Mouse (Mus musculus) gastrocnemius, postnatal 25 days (tissue): ENCODE measurements around the gene Frmpd1. TPM values are rescaled to one million over a fixed set of nuclear protein-coding genes. Genes with fewer than 3 reads are reported as not detected.

Source experiments
- DNase-seq: peaks from one replicate; pipeline ENCODE4 v3.0.0; 2022
- long read RNA-seq, 2 experiments: library from polyadenylated mRNA; stranded (forward); transcript quantifications; one replicate each; pipeline ENCODE4 v2.0.0; 2021
- total RNA-seq, 2 experiments: library from RNA; stranded (reverse); gene quantifications; 1 replicate in 1 of 2; 2 replicates in 1 of 2; pipeline ENCODE4 v1.2.3; 2021

Gene Frmpd1
- total RNA-seq: under 1 TPM; 0.51 to 0.56 TPM
- long read RNA-seq, experiment 1: 0 reads
- long read RNA-seq, experiment 2: 0 reads

DNA sequence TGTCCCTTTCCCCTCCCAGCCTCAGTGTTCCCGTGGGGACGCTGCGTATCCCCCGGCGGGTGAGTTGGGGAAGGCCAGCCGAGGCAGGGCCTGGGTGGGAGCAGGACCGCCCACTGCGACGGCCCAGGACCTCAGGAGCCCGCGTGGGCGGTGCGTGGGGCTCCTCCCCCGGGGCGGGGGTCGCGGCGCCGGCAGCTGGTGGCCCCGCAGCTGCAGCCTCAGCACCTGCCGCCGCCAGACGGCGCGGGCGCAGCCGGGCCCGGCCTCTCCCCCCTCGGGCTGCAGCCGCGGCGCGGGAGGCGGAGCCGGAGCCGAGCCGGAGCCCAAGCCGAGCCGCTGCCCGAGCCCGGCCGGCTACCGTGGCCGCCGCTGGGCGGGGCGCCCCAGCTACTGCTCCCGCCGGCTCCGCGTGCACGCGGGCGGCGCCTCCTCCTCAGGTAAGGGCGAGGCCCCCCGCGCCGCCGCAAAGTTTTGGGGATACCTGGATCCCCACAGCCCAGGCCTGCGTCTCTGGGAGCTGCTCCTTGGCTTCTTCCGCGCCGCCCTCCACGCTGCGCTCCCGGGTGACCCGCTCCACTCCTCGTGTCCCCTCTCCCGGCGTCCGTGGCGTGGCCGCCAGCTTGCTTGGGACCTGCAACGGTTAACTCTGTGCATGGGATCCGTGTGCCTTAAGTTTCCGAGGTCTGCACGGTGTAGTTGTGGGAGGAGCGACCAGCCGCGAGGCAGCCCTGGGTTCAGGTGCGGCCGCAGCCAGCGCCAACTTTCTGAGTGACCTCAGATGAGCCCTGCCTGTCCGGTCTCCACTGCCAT is at the start of gene Frmpd1:
TSS of gene Frmpd1 (plus strand) at position 355 of the 810 bp plus-strand sequence.
- DNase-seq: peak; percentile 59

DNA sequence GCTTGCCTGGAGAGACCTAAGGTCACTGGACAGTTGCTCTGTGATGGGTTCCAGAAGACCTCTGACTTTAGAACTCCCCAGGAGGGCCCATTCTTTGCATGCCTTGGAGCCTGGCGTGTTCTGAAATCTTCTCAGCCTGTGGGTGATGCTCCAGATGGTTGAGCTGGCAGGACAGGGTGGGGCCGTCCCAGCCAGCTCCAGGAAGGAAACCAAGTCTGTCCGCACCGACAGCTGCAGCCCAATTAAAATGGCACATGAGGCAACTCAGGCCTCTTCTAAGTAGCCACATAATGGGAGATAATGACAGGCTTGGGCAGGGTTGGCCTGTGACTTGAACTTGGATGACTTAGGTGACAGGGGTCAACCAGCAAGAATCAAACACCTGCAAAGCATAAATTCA is 47.0 kb upstream of the Frmpd1 start:
- no peak for DNase-seq

DNA sequence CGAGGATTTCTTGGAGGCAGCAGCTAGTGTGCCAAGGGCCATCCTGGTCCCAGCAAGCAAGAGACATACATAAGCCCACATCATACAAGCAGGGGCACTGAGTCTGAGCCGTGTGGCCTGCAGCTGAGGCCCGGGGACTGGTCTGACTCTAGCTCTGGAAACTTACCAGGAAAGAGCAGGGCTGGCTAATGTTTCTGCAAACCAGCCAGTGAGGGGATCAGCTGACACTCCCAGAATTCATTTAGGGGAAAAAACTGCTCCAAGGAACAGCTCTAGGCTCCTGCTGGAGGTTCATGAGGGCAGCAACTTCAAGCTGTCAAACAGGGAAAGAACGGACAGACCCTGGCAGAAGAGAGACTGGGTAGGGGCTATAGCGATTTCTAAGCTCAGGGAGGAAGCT is 42.8 kb upstream of the Frmpd1 start:
- DNase-seq: peak; percentile 8

DNA sequence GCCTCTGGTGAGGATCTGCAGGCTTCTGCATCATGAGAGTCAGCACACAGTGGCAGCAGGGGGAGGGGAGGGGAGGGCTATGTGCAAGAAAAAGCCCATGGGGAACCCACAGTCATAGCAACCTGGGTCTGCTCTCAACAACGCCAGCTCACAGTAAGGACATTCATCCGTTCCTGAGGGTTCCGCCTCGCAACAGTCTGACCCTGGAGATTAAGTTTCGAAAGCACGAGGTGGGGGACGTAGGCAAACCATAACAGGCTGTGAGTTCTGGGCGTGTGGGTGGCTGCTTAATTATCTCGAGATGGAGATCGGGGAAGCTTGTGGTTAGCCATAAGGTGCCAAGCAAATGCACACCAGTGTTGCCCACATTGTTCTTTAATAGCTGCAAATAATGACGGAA is 42.3 kb upstream of the Frmpd1 start:
- no peak for DNase-seq

DNA sequence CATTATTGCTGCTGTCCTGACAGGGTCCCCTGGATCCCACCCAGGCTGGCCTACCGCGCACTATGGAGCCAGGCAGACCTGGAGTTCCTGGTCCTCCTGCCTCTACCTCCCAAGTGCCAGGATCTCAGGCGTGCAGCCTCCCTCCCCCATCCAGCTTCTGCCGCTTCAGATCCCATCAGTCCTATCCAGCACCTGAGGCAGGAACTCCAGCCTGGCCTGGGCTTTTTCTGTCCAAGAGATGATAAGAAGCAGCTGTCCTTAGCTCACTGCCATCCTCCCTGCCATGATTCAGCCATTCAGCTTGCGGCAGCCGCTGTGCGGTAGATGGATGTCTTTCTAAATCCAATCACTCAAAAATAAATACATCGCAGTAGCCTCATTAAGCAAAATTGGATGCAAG is 41.7 kb upstream of the Frmpd1 start:
- DNase-seq: no peak

DNA sequence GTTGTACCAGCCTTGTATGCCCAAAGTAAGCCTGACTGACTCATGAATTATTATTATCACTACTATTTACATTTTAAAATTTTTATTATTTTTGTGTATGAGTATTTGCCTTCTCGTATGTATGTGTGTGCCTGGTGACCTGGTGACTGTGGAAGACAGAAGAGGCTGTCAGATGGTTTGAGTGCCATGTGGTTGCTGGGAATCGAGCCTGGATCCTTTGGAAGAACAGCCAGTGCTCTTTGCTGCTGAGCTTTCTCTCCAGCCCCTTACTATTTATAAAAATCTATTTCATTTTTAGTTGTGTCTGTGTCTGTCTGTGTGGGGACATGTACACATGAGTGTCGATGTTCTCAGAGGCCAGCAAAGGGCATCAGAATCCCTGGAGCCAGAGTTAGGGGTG is 28.2 kb upstream of the Frmpd1 start:
- no peak for DNase-seq

DNA sequence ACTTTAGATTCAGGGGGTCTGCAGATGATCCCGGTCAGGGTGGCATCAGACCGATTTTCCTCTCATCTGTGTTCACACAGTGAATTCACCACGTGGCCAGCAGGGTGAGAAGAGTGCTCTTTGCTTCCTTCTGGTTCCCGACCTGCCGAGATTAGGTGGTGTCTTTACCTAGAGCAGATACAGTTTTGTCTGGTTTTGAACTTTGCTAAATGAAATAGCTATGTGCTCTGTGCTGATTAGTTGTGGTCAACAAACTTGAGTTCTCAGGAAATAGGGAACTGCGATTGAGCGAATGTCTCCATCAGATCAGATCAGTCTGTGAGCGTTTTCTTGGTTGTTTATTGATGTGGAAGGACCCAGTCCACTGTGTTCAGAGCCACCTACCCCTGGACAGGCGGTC is 26.1 kb upstream of the Frmpd1 start:
- DNase-seq: no peak

DNA sequence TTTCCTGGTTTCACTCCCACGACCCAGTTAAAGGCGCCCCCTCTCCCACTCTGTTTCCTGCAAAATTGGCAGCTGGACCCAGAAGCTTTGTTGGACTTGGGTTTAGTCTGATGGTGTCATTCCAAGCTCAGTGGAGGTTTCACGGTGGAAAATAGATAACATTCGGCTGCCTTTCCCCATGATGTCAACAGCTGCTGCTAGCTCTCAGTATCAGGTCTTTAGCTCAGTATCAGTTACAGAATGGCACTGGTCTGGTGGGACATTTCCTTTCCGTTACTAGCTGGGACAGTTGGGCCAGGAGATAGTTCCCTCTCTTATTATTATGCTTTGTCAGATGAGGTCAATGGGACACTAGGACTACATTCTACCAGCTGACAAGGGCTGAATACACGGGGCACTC is 23.9 kb upstream of the Frmpd1 start:
- no peak for DNase-seq

DNA sequence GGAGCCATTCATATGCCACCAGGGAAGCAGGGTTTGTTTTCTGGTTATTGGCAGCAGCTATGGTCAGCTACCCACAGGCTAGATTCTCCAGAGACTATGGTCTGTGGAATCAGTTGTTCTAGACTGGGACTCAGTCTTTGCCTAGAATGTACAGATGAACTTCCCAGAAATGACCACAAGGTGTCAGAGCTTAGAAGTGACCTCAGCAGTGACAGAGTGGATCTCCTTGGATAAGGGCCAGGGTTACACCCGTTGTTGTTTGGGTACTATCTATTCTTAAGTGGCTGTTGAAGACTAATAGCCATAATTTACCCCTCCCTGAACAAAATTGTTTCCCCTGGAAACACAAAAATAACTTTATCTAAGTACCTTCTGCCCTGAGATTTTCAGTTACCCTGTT is 21.0 kb upstream of the Frmpd1 start:
- DNase-seq: no peak

DNA sequence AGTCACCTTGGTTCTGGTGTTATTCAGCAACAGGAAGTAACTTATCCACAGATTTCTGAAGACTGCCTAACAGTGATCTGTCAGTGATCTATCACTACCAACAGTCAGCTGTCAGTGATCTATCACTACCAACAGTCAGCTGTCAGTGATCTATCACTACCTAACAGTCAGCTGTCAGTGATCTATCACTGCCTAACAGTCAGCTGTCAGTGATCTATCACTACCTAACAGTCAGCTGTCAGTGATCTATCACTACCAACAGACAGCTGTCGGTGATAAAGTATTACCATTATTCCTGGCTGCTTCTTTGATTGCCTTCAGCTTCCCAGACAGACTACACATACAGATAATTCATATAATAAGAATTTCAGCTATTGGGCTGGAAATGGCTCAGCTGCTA is 19.2 kb upstream of the Frmpd1 start:
- DNase-seq: no peak

DNA sequence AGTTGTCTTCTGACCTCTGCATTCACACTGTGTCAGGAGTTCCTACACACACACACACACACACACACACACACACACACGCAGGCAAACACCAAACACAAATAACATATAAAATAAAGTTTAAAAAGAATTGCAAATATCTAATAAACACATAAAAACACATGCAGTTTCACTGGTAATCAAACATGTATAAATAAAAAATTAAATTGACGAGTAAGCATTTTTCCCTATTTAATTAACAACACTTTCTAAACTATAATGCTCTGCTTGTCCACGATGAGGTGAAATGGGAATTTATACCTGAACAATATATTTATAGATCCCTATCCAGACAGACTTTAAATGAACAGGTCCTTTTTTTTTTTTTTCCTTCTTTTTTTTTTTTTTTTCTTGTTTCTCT is 18.7 kb upstream of the Frmpd1 start:
- DNase-seq: no peak

DNA sequence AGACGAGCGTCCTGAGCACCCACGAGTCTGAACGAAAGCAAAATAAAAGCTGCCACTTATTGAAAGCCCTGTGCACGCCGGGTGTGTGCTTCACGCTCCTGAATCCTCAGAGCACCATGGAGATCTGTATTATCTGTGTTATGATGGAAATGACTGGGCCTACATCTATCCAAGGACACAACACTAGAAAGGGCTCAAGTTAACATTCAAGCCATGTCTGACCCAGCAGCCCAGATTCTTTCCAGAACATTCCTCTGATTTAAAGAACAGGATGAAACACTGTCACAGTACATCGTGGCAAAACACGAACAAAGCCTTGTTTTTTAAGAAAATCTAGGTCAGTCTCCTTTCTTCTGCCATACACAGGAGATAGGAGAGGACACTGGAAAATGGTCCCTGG is 13.3 kb upstream of the Frmpd1 start:
- no peak for DNase-seq

DNA sequence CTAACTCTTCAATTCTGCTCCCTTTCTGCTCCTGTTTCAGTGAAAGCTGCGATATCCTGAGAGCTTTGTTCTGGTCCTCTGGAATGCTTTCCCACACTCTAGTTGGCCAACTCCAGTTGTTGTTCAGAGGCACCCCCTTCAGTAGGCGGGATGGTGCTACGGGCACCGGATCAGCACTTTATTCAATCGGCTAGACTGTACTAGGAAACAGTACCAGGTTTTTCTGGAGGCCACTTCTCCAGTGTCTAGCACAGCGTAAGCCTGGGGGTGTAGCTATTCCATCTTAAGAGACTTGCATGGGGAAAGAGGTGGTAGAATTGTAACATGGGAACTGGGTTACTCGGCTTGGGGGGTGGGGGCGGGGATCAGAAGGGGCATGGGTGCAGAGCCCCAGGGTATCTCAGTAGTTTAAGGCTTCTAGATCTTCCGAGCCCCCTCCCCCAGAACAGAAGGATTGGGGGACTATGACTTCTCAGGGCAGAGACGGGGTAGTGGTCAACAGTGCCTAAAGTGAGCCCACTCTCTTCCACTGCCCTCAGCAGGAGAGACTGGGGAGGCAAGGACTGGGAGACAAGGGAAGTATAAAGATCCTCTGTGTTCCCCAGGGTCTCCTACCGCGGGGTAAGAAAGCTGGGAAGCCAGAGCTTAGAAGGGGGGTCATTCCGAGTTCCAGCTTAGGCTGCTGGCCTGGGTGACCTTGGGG is 706 bp upstream of the Frmpd1 start:
- no peak for DNase-seq

DNA sequence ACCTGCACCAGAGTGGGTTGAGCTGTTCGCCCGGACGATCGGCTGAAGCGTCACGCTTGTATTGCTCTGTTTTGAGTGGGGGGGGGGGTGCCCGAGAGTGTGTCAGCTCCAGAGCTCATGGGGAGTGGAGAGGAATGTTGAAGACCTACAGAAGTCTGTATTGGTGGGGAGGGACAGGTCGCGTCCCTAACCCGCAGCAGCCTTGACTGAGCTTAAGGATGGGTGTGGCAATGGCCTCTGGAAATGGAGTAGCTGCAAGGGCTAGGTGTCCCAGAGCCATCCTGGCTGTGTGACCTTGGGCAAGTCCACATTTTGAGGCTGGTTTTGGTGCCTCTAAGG is 625 bp downstream of the Frmpd1 start:
- DNase-seq: no peak

DNA sequence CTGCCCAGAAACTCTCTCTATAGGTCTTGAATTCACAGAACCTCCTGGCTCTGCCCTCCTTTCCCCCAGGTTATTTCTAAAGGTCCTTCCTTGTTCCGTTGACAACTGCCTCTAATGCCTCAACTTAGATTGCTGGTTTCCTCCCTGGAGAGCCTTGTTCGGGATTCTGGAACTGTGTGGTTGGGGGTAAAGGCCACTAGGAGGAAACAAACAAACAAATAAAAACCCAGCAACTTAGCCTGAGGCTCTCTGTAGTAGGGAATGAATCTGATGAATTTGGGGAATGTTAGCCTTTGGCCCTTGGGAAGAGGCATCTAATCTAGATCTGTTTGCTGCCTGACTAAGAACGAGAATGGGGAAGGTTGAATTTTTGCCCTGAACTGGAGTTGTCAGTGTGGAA is 13.6 kb downstream of the Frmpd1 start:
- no peak for DNase-seq

DNA sequence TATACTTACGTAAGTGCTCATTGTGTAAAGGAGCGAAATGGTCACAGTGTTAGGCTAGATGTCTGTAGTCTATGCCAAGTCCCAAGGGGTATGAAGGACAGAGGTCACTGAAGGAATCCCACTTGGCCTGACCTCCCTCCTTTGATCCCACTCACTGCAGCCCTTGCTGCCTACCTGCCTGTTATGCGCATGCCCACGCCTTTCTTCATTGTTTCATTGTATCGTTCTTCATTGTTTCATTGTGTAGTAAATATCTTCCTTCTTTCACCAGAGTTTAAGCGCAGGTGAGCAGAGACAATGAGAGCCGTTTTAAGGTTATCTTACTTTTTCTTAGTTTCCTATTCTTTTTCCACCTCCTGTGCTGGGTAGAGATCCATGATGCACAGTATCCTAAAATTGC is 18.6 kb downstream of the Frmpd1 start:
- no peak for DNase-seq

DNA sequence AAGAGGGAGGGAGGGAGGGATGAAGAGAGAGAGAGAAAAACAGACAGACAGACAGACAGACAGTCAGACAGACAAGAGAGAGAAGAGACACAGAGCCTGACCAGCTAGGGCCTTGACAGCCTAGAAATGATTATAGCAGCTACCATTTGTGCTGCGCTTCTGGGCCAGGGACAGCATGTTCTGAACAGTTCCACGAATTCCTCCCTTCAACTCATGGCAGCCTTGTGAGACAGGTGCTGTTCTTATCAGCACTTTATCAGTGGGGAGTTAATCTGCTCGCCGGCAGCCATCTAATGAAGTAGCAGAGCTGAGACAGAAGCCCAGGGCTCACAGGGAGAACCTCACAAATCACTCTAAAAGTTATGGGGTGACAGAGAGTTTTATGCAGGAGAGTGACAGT is 22.8 kb downstream of the Frmpd1 start:
- DNase-seq: no peak

DNA sequence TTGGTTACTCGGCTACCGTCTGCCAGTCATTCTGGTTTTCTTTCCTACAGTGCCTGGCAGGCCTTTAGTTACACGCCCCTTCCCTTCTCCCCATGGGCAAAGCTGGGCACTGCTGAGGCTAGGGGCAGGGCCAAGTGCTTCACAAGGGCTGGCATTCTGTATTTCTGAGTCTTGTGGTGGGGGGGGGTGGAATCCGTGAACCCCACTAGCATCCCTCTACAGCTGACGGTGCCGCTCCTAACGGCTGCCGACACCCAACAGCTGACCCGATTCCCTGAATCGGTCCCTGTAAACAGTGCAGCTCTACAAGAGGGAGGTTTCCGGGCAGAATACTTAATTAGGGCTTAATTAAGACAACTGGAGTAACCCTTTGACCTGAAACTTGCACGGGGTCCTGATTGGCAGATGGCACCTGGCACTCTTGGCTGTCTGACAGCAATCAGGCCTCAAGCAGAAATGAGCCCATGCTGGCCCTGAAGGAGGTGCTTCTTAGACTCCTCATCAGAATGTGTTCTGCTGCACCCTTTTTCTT is 24.2 kb downstream of the Frmpd1 start:
- DNase-seq: no peak

DNA sequence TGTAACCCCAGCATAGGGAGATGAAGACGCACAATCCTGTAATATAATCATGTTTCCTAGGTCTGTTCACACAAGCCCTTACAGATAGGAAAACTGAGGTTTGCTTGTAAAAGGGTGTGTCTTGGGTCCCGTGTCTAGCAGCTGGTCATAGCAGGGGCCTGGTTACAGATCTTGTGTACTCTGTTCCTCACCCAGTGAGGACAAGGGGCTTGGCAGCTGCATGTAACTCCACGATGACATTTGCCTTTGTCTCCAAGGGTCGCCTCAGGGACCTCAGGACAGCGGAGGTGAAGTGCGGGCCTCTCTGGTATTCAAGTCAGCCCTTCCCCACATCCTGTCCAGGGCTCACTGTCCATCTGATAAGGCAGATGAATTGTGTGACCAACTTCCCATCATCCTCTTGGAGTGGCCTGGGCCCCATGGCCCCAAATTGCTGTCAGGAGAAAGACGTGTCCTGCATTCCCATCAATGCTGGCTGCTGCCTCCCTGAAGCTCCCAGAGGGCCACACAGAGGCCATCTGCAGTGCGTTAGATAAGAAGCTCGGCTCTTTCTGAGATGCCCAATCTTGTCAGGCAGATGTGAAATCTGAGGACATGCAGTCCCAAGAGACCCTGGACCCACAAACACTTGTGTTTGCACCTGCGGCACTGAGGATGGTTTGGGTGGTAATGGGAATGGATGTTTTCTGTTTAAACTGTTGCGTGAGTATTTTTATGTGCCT is 27.8 kb downstream of the Frmpd1 start:
- no peak for DNase-seq

DNA sequence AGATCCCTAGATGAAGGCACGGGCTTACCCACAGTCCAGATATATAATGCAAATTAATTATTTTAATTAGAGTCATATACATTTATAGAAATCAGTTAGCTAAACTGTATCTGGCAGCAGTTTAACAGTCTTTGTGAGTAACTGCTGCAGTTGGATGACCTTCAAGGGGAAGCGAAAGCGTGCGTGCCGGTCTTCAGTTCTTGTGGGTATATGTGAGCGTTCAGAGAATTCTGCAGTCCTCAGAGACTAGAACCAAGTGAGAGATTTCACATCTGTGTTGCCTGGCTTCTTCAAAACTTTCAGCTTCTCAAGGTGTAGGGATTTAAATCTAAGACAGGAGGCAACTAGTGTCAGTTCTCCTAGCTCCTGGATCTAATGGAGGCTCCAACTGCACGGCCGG is 35.3 kb downstream of the Frmpd1 start:
- no peak for DNase-seq

DNA sequence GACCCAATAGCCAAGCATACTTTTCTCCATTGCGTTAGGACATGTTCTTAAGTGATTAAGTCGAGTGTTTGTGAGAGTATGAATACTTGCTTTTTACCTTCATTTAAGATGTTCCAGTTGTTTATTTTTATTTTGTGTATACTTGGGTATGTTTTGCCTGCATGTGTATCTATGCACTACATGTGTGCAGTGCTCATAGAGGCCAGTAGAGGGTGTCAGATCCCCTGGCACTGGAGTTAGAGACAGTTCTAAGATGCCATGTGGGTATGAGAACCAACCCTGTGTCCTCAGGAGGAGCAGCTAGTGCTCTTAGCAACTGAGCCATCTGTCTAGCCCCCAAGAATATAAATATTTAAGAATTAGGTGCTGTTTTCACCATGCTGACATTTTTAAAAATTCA is 37.7 kb downstream of the Frmpd1 start:
- no peak for DNase-seq

DNA sequence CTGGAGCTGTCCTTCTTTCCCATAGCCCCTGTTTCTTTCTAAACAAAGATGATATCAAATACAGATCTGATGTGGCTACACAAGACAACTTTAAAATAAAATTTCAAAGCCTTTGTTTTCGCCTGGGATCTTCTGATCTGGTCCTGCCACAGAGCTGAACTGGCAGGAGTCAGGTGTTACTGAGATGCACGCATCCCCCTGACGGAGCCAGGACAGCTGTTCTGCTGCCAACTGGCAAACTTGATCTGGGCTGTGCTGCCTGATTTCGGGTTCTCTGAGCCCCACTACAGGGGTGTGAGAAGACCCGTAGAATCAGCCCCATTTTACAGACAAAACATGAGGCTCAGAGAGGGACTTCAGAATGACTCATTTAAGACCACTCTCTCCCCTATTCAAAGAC is 45.6 kb downstream of the Frmpd1 start:
- no peak for DNase-seq

DNA sequence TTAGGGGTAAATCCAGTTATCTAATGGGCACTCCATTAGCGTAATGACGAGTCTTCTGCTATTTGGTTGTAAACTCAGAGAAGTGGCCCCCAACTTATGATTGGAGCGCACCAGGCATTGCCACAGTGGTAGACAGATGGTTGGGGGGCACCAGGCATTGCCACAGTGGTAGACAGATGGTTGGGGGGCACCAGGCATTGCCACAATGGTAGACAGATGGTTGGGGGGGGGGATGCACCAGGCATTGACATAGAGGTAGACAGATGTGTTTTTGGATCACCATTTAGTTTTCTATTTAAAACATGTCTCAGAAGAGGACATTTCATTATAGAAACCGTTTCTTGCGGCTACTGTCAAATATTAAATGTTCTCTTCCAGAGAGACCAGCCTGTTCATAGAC is 53.6 kb downstream of the Frmpd1 start:
- DNase-seq: no peak
